Mouse (Mus musculus) T-helper 17 cell (primary cell): ENCODE data around the gene Taf5l.
"Not testable (repeated sequence)": the region's sequence is repeated elsewhere in the genome, so short reads cannot be mapped to it uniquely, and the experiment has no call there.

Experiments used
- in situ Hi-C, 2 experiments: fragments of 300-600 bp; cut with MboI, MseI; formaldehyde crosslinking; loops; 1 replicate in 1 of 2; 2 replicates in 1 of 2; pipeline ENCODE4 v1.15.1; 2025; ENCODE audit warnings: high pct_unique_total_duplicates in 2 of 2

The Taf5l gene

DNA sequence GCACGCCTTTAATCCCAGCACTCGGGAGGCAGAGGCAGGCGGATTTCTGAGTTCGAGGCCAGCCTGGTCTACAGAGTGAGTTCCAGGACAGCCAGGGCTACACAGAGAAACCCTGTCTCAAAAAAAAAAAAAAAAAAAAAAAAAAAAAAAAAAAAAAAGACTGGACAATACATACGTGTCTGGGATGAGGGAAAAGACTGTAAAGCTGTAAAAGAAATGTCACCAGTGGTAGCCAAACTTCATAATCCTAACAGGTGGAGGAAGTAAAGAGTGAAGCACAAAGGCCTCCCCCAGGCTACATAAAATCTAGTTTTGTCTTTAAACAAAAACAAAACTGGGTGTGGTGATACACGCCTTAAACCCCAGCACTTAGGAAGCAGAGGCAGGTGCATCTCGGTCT is 6.9 kb downstream of the Taf5l start:
- in situ Hi-C loops = not testable (repeated sequence)

DNA sequence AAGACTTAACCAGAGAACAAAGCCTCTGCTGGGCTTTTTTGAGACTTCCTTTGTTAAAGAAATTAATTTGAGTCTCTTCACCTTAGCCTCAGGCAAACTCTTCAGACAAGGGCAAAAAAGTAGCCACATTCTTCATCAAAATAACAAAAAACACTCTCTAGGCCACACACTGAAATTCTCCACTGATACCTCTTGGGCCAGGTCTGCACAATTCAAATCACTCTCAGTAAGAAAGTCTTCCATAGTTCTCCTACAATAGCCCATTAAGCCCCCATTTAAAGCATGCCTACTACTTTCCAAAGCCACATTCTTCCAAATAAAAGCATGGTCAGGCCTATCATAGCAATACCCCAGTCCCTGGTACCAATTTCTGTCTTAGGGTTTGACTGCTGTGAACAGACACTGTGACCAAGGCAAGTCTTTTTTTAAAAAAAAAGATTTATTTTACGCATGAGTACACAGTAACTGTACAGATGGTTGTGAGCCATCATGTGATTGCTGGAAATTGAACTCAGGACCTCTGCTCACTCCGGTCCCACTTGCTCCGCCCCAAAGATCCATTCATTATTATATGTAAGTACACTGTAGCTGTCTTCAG is 9.1 kb downstream of the Taf5l start:
- in situ Hi-C loops = no loop called here

DNA sequence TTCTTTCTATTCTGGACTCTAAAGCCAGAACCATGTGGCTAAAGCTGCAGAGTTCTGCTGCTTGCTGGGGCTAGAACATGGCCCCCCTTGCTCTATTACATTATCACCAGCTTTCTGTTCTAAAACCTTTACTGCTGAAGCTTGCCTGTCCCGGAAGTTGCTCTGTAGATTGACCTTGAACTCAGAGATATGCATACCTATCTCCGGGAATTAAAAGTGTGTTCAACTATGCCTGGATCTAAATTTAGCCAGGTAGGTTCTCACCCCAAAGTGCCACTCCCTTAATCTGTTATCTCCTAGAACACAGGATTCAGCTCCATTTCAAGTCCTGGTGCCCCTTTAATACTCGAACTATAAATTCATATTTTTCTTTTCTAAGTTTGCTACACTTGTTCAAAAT is 9.6 kb downstream of the Taf5l start:
- in situ Hi-C loops = no loop called here

DNA sequence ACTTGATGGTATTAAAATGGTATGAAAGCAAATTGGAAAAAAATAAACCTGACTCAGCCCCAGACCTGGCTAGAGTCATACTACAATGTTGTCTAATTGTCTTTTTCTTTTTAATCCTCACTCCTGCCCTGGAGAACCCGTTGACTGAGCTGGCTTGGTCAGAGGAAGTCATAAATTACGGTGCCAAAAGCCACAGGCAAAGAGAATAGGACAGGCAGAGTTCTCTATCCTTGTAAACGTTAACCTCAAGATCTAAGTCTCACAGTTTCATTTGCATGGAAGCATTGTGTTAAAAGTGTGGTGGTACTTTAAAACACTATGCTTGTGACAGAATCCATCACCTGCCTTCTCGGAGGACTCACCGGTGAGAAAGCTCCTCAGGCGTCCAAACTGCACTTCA is 13.4 kb downstream of the Taf5l start:
- in situ Hi-C loops = loop anchor here in 1 of 2 experiments (10.0 kb wide), 1 partner anchor 1397 kb away; no protein-coding TSS in a partner anchor

DNA sequence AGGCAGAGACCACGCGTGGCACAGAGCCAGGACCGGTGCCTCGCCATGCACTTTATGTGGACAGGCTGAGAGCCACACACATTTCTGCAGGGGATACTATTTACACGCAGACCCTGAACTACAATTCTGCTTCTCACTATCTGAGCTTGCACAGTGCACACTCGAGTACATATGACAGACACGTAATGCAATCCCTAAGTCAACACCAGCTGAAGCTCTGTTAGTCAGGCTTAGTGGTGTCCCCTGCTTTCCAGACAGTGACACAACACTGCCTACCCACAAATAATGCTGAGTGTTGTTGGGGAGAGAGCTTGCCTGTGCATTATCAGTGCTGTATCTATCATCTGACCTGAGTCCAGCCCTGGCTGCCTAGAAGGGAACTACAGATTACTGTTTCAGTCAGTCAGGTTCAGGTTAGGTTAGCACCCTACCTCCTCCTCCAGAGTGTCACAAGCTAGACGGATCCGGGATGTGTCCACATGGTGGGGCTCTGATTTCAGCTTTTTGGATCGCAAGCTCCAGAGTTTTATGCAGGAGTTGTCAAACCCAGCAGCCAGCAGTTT is 18.6 kb downstream of the Taf5l start:
- in situ Hi-C loops = loop anchor here in 1 of 2 experiments (10.0 kb wide), 1 partner anchor 1402 kb away; no protein-coding TSS in a partner anchor

DNA sequence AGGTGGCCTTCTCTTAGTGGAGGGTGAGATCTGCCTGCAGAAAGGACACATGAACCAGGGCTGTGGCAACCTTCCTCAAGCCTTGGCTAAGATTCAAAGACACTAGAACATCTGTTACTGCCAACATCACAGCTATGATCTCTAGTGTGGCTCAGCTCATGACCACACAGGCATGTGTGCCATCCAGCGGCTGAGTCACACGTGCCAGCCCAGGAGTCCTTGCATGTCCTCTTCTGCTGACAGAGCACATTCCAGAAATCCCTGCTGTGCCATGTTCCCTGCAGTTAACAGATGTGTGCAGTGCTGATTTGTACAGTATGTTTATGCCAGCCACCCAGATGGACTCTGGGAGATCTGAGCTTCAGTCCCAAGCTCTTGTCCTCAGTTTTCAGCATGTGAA is 21.6 kb downstream of the Taf5l start:
- in situ Hi-C loops = no loop called here

DNA sequence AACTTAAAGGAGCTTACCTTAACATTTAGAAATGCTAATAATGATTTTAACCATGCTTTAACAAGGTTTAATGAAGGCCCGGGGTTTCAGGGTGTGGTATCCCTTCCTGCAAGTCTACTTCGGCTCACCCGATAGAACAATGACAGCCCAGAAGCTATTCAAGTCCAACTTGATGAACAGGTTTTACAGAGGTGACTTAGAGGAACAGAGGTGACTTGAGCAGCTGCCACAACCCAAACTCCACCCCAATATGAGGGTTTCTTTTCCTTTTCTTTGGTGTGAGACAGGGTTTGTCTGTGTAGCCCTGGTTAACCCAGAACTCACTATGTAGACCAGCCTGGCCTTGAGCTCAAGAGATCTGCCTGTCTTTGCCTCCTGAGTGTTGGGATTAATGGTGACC is 27.2 kb downstream of the Taf5l start:
- in situ Hi-C loops = no loop called here

DNA sequence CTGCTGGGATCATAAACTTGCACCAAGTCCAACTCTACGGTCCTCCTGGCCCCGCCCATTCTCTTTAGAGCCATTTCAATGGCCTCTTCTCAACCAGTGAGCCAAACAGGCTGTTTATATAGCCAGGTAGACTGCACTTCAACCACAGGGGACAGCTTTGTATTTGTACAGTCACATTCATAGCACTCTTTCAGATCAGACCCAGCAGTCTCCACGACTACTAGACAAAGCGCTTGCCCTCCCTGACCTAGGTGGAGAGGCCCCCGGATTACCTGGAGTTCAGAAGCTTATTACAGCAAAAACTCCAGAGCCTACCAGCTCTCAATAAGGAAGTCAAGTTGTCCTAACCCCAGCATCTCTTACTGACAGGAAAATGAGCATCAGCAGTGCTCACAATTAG is 27.6 kb downstream of the Taf5l start:
- in situ Hi-C loops = no loop called here

DNA sequence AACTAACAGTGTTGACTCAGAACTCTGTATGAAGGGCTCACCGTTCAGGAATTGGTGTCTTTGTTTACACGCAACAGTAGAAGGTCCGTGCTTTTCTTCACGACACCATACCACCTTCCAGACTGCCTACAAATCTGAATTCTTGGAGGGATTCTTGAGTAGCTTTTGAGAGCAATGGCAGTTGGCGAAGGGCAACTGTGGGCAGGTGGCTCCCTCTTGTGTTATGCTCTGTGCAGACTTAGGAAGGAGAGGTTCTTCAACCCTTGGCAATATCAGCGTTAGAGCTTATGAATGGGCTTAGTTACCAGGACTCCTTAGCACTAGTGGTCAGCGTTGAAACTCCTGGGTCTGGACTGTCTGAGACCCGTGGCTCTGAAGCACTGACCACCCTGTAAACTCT is 28.6 kb downstream of the Taf5l start:
- in situ Hi-C loops = no loop called here

DNA sequence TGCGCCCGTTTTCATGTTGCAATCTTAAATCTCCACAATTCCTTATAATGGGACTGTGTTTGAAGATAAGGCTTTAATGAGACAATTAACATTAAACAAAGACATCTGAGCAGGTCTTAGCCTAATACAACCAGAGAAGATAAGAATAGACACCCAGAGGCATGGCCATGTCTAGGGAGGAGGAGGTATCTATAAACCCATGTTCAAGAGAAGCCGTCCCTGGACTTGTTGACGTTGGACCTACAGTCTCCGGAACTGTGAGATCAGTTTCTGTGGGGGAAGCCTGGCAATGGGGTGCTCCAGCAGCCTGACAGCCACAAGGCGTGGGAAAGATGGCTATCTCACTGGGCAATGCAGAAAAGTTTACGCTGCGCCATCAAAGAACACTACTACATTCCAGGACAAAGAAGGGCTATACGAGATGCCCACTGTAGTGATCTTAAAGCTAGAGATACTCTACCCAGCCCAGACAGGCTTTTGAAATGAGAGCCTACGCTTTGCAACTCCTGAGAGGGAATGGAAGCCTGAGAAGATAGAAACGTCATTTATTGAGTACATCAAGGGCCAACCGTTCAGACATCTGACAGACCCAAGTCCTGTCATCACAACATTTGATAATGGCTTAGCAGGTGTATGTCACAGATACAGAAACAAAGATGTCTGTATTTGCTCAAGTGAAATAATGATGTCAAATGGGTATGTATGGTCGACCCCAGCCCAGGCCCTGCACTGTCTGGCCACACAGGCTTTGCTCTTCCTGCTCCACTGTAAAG is 30.7 kb downstream of the Taf5l start:
- in situ Hi-C loops = no loop called here

DNA sequence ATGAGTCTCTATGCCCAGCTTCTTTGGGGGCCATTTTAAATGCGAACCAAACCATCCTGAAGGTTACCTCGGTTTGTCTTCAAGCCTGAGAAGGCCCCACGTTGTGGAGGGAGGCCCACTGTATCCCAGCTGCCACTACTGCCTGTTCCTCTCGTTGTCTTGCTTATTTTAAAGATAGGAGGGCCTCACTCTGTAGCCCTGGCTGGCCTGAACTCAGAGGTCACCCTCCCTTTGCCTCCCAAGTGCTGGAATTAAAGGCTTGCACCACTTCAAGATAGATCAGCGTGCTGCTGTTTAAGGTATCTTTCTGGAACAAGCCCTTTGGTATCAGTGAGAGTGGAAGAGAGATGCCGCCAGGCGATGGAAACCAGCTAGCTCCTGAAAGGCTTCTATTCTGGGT is 32.1 kb downstream of the Taf5l start:
- in situ Hi-C loops = no loop called here

DNA sequence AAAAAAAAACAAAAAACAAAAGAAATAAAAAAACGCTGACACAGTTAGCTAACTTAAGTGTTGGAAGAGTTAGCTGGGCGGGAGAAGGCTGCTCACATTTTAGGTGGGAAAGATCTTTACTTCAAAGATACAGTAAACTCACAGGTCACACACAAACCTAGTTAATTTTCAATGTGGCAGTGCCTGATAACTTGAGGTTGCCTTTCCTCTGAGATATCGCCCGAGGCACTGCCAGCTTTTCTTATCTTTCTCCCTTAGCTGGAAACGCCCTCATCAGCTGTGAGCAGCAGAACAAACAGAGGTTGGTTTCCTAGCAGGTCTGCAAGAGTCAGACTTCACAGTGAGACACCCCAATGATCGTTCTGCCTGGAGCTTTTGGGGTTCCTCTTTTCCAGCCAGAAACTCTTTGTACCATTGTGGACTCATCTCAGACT is 32.6 kb downstream of the Taf5l start:
- in situ Hi-C loops = no loop called here

DNA sequence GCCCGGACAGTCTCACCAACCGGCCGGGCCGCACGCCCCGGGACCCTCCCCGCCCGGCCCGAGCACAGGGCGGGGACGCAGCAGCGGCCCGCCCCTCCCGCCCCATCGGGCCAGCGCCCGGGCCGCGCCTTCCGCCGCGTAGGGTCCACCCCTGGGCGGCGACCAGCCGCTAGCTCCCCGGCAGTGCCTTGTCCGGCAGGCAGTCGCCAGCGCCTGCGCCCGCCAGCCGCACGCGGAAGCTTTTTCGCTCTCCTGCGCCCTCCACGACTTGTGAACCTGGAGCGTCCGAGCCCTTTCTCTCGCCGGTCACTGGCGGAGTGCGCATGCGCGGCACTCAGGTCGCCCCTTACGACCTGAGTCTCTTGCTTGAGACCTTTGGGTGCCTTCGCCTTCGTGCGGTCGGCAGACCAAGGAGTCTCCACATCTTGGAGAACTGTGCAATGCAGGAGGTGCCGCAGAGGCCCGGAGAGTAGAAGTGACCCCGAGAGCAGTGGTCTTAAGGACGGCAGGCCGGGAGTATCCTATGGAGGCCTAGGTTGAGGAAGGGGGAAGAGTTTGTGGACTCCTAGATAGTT is 38.3 kb downstream of the Taf5l start, which contains the start of gene Abcb10:
Gene Abcb10 (minus strand): TSS at position 297 of the 575 bp plus-strand sequence.
- in situ Hi-C loops = no loop called here

DNA sequence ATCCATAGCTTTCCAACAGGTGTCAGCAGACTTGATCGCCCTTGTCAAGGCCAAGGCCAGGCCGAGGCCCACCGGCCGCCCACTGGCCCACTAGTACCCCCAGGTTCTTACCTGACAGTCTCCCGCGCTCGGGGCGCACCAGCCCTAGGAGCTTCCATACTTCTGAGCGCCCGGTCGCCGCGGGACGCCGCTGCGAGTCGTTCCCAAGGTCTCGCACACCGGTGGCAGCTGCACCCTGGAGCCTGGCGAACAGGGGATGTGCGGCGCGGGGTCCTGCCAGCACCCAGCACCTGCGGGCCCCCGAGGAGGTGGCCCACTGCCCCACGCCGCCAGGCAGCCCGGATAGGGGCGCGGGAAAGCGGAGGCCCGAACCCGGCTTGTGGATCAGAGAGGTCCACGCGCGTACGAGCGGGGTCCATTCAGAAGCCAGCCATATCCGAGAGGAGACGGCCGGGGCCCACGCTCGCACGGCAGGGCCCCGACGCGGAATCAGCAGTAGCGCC is 38.9 kb downstream of the Taf5l start:
- in situ Hi-C loops = no loop called here

DNA sequence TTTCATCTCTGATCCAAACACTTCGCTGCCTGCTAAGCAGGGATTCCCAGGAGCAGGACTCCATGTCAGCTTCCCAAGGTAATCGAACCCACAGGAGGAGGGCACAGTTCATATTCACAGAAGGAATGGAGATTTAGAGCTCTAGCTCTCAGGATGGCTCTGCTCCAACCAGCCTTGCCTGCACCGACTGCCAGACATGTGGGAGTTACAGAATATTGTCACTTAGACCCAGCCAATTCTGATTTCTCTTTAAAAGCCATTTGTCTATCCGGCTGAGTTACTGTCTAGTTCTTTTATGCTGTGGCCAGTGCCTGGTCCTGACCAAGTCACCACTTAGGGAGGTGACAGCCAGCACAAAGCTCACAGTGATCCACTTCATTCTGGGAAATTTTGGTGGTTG is 39.5 kb downstream of the Taf5l start:
- in situ Hi-C loops = no loop called here

DNA sequence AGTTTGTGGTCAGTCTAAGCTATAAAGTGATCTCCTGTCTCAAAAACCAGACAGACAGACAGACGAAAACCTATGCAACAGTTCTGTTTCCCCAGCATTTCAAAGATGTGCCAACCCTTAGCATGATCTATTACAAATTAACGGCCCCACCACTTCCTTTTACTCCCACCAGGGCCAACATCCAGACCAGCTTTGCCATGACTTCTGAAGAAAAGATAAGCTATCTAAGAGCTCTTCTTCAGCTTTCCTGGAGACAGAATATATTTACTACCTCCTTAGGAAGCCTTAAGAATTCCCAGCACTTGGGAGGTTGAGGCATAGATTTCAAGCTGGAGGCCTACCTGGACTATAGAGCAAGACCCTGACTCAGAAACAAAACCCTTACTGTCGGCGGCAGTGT is 41.0 kb downstream of the Taf5l start:
- in situ Hi-C loops = no loop called here

DNA sequence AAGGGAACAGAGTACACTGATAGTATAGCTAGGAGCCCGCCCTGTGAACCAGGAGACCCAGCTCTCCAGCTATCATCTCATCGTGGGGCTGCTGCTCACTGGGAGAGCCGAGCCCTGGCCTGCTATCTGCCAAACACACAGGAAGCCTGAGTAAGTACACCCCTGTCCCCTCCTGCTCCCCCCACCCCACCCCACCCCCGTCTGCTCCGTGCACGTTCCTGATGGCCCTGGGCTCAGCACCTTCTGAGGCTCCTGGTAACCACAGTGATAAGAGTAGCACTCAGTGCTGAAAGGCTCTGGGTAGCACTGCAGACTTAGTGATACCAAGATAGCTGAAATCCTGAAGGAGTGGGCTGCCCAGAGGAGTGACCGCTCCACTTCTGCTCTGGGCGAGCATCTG is 42.3 kb downstream of the Taf5l start:
- in situ Hi-C loops = loop anchor here in 1 of 2 experiments (10.0 kb wide), 1 partner anchor 1394 kb away; no protein-coding TSS in a partner anchor

DNA sequence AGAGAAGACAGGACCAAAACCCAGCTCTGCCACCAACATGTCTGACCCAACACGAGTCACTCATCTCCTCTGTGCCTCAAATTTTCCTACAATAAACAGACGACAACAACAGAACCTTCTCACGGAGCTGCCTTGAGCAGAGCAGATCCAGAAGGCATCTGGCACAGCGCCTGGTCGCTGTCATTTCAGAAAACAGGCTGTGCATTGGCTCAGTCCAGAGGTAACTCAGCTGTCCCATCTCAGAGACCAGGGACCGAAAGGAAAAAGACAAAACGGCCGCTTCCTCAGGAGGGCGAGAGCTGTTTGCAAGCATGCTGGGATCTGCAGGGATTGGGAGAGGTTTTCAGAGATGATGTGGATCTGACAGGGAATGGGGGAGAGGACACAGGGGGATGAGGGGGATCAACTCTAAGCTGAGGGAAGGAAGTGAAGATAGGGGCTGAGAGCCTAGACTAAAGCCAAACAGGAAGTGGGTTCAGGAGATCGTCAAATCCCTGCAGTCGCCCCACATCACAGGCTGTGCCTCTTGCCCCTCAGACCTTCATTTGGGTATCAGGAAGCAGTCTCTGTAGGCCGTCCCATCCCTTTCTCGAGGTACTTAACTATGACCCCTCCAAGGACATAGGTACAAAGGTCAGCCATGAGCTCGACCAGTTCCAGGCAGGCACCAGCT is 42.9 kb downstream of the Taf5l start:
- in situ Hi-C loops = loop anchor here in 1 of 2 experiments (10.0 kb wide), 1 partner anchor 1394 kb away; no protein-coding TSS in a partner anchor

DNA sequence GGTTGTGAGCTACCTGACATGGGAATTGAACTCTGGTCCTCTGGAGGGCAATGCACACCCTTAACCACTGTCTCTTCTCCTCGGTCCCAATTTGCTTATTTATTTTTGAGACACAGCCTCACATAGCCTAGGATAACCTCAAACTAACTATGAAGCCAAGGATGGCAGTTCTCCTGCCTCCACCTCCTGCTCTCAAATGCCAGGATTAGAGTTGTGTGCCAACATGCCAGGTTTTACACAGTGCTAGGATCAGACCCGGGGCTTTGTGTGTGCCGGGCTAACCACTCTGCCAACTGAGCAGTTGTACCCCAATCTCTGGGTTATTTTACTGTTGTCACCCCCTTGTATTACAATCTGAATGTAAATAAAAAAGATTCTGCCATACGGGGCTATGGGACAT is 43.7 kb downstream of the Taf5l start:
- in situ Hi-C loops = loop anchor here in 1 of 2 experiments (10.0 kb wide), 1 partner anchor 1393 kb away; no protein-coding TSS in a partner anchor

DNA sequence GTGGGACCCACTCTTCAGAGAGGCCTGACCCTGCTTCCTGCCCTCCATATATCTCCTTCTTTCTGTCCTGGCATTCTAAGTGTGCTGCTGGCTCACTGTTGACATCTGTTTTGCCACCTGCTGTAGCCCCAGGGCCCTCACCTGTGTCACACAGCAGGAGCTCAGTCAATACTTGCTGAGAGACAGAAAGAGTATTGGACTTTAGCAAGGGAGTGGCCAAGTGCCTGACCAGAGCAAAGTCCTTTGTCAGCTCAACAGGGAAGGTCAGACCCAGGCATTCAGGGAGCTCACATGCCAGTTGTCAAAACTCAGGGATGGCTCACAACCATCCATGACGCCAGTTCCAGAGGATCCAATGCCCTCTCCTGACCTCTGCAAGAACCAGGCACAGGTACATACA is 47.7 kb downstream of the Taf5l start:
- in situ Hi-C loops = loop anchor here in 1 of 2 experiments (10.0 kb wide), 1 partner anchor 1389 kb away; no protein-coding TSS in a partner anchor

DNA sequence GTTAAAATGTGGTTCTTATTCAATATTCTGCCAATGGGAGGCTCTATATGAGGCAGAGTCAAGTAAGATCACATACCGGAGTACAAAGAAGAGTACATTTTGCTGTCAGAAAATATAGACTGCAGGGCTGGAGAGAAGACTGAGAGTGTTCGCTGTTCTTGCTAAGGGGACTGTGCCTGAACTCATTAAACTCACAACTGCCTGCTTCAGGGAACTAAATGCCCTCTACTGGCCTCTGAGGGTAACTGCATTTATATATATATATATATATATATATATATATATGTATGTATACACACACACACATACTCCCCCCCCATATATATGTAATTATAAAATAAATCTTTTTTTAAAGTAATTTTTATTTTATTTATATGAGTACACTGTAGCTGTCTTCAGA is 54.3 kb downstream of the Taf5l start:
- in situ Hi-C loops = no loop called here
